Comparison of ENCODE assay signal across 8 mouse cellular contexts in genomic region chr1:132525832-132526231, GRCm38 (mm10). TPM values are rescaled to one million over a fixed set of nuclear protein-coding genes. Genes with fewer than 3 reads are reported as not detected.
DNase-seq lines count a peak whose midpoint lies in the region; ATAC-seq and TF ChIP-seq lines count a peak whose summit lies in the region.

No protein-coding gene starts in this region.

- H3K4me2 ChIP-seq in heart, embryonic 11.5 days = no peak overlapping the region
- H3K4me2 ChIP-seq in embryonic facial prominence, embryonic 14.5 days (ENCODE audit: low read depth, low read length) = no peak overlapping the region
- H3K4me2 ChIP-seq in hindbrain, embryonic 15.5 days = peak overlapping the region; percentile 13; the same call in 1 of the 2 replicates
- peak overlapping the region; percentile 23; the same call in 1 of the 2 replicates for H3K4me2 ChIP-seq in midbrain, embryonic 14.5 days (ENCODE audit: low read length)

- intact Hi-C loops in heart, adult 2 months (cut with DNase I) = loop anchor here (1.0 to 10.0 kb wide), 3 partner anchors 69 to 439 kb away; no protein-coding TSS in a partner anchor
- intact Hi-C loops in left cerebral cortex, postnatal 10 days (cut with DNase I) = loop anchor here (2.0 kb wide), 1 partner anchor 69 kb away; no protein-coding TSS in a partner anchor

- H3K79me2 ChIP-seq in heart, adult 2 months (replicated peaks; ENCODE audit: control insufficient read depth, insufficient read depth, low read length) = no peaks in the 10 kb centered on the region

- H3K9me3 ChIP-seq in heart, embryonic 11.5 days (replicated peaks; ENCODE audit: control insufficient read depth, low read length) = no peaks in the 10 kb centered on the region
- no peaks in the 10 kb centered on the region for H3K9me3 ChIP-seq in embryonic facial prominence, embryonic 14.5 days (ENCODE audit: control insufficient read depth, low read length)
- no peaks in the 10 kb centered on the region for H3K9me3 ChIP-seq in hindbrain, embryonic 15.5 days
- no peaks in the 10 kb centered on the region for H3K9me3 ChIP-seq in midbrain, embryonic 14.5 days (ENCODE audit: control insufficient read depth, low read length)

- H3K4me1 ChIP-seq in heart, adult 2 months (ENCODE audit: control insufficient read depth, insufficient read depth, low read length) = no peaks in the 10 kb centered on the region
- peaks cover 5% of the 10 kb centered on the region; the same call in 1 of the 2 replicates for H3K4me1 ChIP-seq in heart, embryonic 11.5 days (ENCODE audit: control insufficient read depth, insufficient read depth, low read length)
- H3K4me1 ChIP-seq in embryonic facial prominence, embryonic 14.5 days (ENCODE audit: control insufficient read depth, insufficient read depth, low read length) = 0 out of 2 replicates have a peak, but pooled peaks cover 5% of the 10 kb centered on the region
- peaks cover 31% of the 10 kb centered on the region for H3K4me1 ChIP-seq in hindbrain, embryonic 15.5 days (replicated peaks)
- H3K4me1 ChIP-seq in midbrain, embryonic 14.5 days (ENCODE audit: control insufficient read depth, insufficient read depth, low read length) = peaks cover 20% of the 10 kb centered on the region

- H3K36me3 ChIP-seq in heart, adult 2 months (ENCODE audit: control insufficient read depth, insufficient read depth, low read length) = no peaks in the 10 kb centered on the region
- H3K36me3 ChIP-seq in heart, embryonic 11.5 days (ENCODE audit: control insufficient read depth, insufficient read depth, low read length) = no peaks in the 10 kb centered on the region
- no peaks in the 10 kb centered on the region for H3K36me3 ChIP-seq in embryonic facial prominence, embryonic 14.5 days (ENCODE audit: control insufficient read depth, insufficient read depth, low read length)
- peaks cover 15% of the 10 kb centered on the region for H3K36me3 ChIP-seq in hindbrain, embryonic 15.5 days
- H3K36me3 ChIP-seq in midbrain, embryonic 14.5 days (ENCODE audit: control insufficient read depth, insufficient read depth, low read length) = peaks cover 58% of the 10 kb centered on the region

- no peak for TF ChIP-seq EP300 in heart, adult 2 months (IDR thresholded peaks at IDR 0.05; ENCODE audit: insufficient read depth, low read depth, low read length)

- H3K9ac ChIP-seq in heart, adult 2 months (ENCODE audit: low read depth, low read length) = no peak overlapping the region
- no peak overlapping the region for H3K9ac ChIP-seq in heart, embryonic 11.5 days (ENCODE audit: low read depth, low read length)
- H3K9ac ChIP-seq in embryonic facial prominence, embryonic 14.5 days (ENCODE audit: low read depth, low read length) = 0 out of 2 replicates have a peak overlapping the region, but pooled peaks have one; percentile 44
- peak overlapping the region; percentile 41 for H3K9ac ChIP-seq in hindbrain, embryonic 15.5 days
- peak overlapping the region; percentile 42 for H3K9ac ChIP-seq in midbrain, embryonic 14.5 days (replicated peaks; ENCODE audit: low read length)

- no peak overlapping the region for H3K4me3 ChIP-seq in heart, adult 2 months
- H3K4me3 ChIP-seq in heart, embryonic 11.5 days (ENCODE audit: low read depth, low read length) = no peak overlapping the region
- no peak overlapping the region for H3K4me3 ChIP-seq in embryonic facial prominence, embryonic 14.5 days (ENCODE audit: low read depth, low read length)
- H3K4me3 ChIP-seq in hindbrain, embryonic 15.5 days = no peak overlapping the region
- H3K4me3 ChIP-seq in midbrain, embryonic 14.5 days (replicated peaks; ENCODE audit: low read depth, low read length) = no peak overlapping the region

- no peak overlapping the region for H3K27ac ChIP-seq in heart, adult 2 months
- no peak overlapping the region for H3K27ac ChIP-seq in heart, embryonic 11.5 days (ENCODE audit: low read depth, low read length)
- H3K27ac ChIP-seq in embryonic facial prominence, embryonic 14.5 days (replicated peaks; ENCODE audit: low read depth, low read length) = no peak overlapping the region
- H3K27ac ChIP-seq in hindbrain, embryonic 15.5 days (replicated peaks) = peak overlapping the region; percentile 84
- H3K27ac ChIP-seq in midbrain, embryonic 14.5 days (replicated peaks; ENCODE audit: low read depth, low read length) = peak overlapping the region; percentile 87

- DNase-seq in heart, adult 2 months = peak in 1 of 2 experiments; percentile 38
- peak; percentile 94 for DNase-seq in brain, adult 2 months (ENCODE audit: low read depth, low spot score)
- peak; percentile 72 for DNase-seq in embryonic facial prominence, embryonic 14.5 days (ENCODE audit: low spot score)
- DNase-seq in left cerebral cortex, postnatal 10 days (ENCODE audit: extremely low spot score in 1 of 2, low spot score in 2 of 2) = peak; percentile 70 to 88
- DNase-seq in midbrain, embryonic 14.5 days = peak; percentile 93
- DNase-seq in skeletal muscle tissue, adult 2 months (ENCODE audit: low read depth, low spot score) = peak; percentile 40

- peak; percentile 89 for TF ChIP-seq CTCF in heart, adult 2 months (IDR thresholded peaks at IDR 0.05)

- WGBS in heart, adult 2 months = 2% methylated on average over 10 of the region's 10 CpGs
- 6% methylated on average over 10 of the region's 10 CpGs for WGBS in heart, embryonic 11.5 days (ENCODE audit: insufficient replicate concordance)
- 5% methylated on average over 10 of the region's 10 CpGs for WGBS in embryonic facial prominence, embryonic 14.5 days
- 10% methylated on average over 10 of the region's 10 CpGs for WGBS in hindbrain, embryonic 15.5 days
- WGBS in midbrain, embryonic 14.5 days = 5% methylated on average over 10 of the region's 10 CpGs

- ATAC-seq in heart, embryonic 11.5 days (replicated peaks; ENCODE audit: insufficient number of reproducible peaks, low FRiP score, low TSS enrichment) = no peak
- peak; percentile 20; the same call in 1 of the 2 replicates for ATAC-seq in embryonic facial prominence, embryonic 14.5 days (ENCODE audit: low read depth)
- ATAC-seq in hindbrain, embryonic 15.5 days (ENCODE audit: low FRiP score, low read depth) = peak; percentile 84
- peak; percentile 21 for ATAC-seq in midbrain, embryonic 14.5 days (ENCODE audit: low FRiP score, low TSS enrichment)

- TF ChIP-seq POLR2A in heart, adult 2 months (IDR thresholded peaks at IDR 0.05; ENCODE audit: insufficient read depth, low read depth, low read length) = no peak

- no peaks in the 10 kb centered on the region for H3K27me3 ChIP-seq in heart, adult 2 months (ENCODE audit: control insufficient read depth, insufficient read depth, low read length)
- peaks cover 16% of the 10 kb centered on the region for H3K27me3 ChIP-seq in heart, embryonic 11.5 days (ENCODE audit: control insufficient read depth, insufficient read depth, low read length)
- 0 out of 2 replicates have a peak, but pooled peaks cover 3% of the 10 kb centered on the region for H3K27me3 ChIP-seq in embryonic facial prominence, embryonic 14.5 days (replicated peaks; ENCODE audit: control insufficient read depth, insufficient read depth, low read length)
- H3K27me3 ChIP-seq in hindbrain, embryonic 15.5 days = no peaks in the 10 kb centered on the region
- H3K27me3 ChIP-seq in midbrain, embryonic 14.5 days (ENCODE audit: control insufficient read depth, insufficient read depth, low read length) = no peaks in the 10 kb centered on the region

RNA-seq across cellular contexts. Expression of gene Cntn2, which starts 17.2 kb away (rescaled TPM):
- total RNA-seq in heart, adult 2 months (2021) = 1 to 10 TPM; 3.5 to 3.8 TPM
- 4.4 and 7.6 TPM in 2 replicates for polyA plus RNA-seq in heart, adult 2 months (2012; rRNA removed)
- 0.09 and 0.35 TPM in 2 replicates for polyA plus RNA-seq in heart, embryonic 11.5 days (2014; fragmentation: Nextera tagmentation; extraction: Ambion mirVana)
- 3.6 and 4.3 TPM in 2 replicates for polyA plus RNA-seq in embryonic facial prominence, embryonic 14.5 days (2014; fragmentation: Nextera tagmentation; extraction: Ambion mirVana)
- polyA plus RNA-seq in hindbrain, embryonic 15.5 days (2015; fragmentation: Nextera tagmentation; extraction: Ambion mirVana) = 28.2 and 47.0 TPM in 2 replicates
- total RNA-seq in left cerebral cortex, postnatal 10 days (2021) = 10 to 100 TPM; 52.2 to 57.0 TPM
- 36.9 and 65.3 TPM in 2 replicates for polyA plus RNA-seq in midbrain, embryonic 14.5 days (2014; fragmentation: Nextera tagmentation; extraction: Ambion mirVana)

RNA-seq across cellular contexts. Expression of gene Tmem81, which starts 19.8 kb away (rescaled TPM):
- total RNA-seq in heart, adult 2 months (2021) = 1 to 10 TPM; 1.2 to 1.7 TPM
- 1.1 and 2.0 TPM in 2 replicates for polyA plus RNA-seq in heart, adult 2 months (2012; rRNA removed)
- polyA plus RNA-seq in heart, embryonic 11.5 days (2014; fragmentation: Nextera tagmentation; extraction: Ambion mirVana) = 1.1 and 1.3 TPM in 2 replicates
- polyA plus RNA-seq in embryonic facial prominence, embryonic 14.5 days (2014; fragmentation: Nextera tagmentation; extraction: Ambion mirVana) = 1.8 TPM in 2 replicates
- polyA plus RNA-seq in hindbrain, embryonic 15.5 days (2015; fragmentation: Nextera tagmentation; extraction: Ambion mirVana) = 0.85 and 1.1 TPM in 2 replicates
- 1 to 10 TPM; 2.1 to 2.3 TPM for total RNA-seq in left cerebral cortex, postnatal 10 days (2021)
- 1.1 and 1.3 TPM in 2 replicates for polyA plus RNA-seq in midbrain, embryonic 14.5 days (2014; fragmentation: Nextera tagmentation; extraction: Ambion mirVana)

RNA-seq across cellular contexts. Expression of gene Rbbp5, which starts 48.7 kb away (rescaled TPM):
- 10 to 100 TPM; 21.6 to 24.5 TPM for total RNA-seq in heart, adult 2 months (2021)
- polyA plus RNA-seq in heart, adult 2 months (2012; rRNA removed) = 16.7 and 27.5 TPM in 2 replicates
- 32.4 and 40.1 TPM in 2 replicates for polyA plus RNA-seq in heart, embryonic 11.5 days (2014; fragmentation: Nextera tagmentation; extraction: Ambion mirVana)
- 37.8 and 42.0 TPM in 2 replicates for polyA plus RNA-seq in embryonic facial prominence, embryonic 14.5 days (2014; fragmentation: Nextera tagmentation; extraction: Ambion mirVana)
- 41.4 and 43.8 TPM in 2 replicates for polyA plus RNA-seq in hindbrain, embryonic 15.5 days (2015; fragmentation: Nextera tagmentation; extraction: Ambion mirVana)
- 10 to 100 TPM; 29.4 to 37.4 TPM for total RNA-seq in left cerebral cortex, postnatal 10 days (2021)
- polyA plus RNA-seq in midbrain, embryonic 14.5 days (2014; fragmentation: Nextera tagmentation; extraction: Ambion mirVana) = 38.2 and 48.6 TPM in 2 replicates

Comparison
In these comparisons a context has a peak if more than half of its experiments do, and no peak if none do; other contexts are left out.
1. H3K27ac ChIP-seq: peak in hindbrain, embryonic 15.5 days (single experiment) and midbrain, embryonic 14.5 days (single experiment); none in heart, adult 2 months (single experiment), heart, embryonic 11.5 days (single experiment) and embryonic facial prominence, embryonic 14.5 days (single experiment).
2. H3K9ac ChIP-seq: peak in embryonic facial prominence, embryonic 14.5 days (single experiment), hindbrain, embryonic 15.5 days (single experiment) and midbrain, embryonic 14.5 days (single experiment); none in heart, adult 2 months (single experiment) and heart, embryonic 11.5 days (single experiment).
3. H3K4me2 ChIP-seq: peak in hindbrain, embryonic 15.5 days (single experiment) and midbrain, embryonic 14.5 days (single experiment); none in heart, embryonic 11.5 days (single experiment) and embryonic facial prominence, embryonic 14.5 days (single experiment).